Mouse (Mus musculus): Measurements from ENCODE around the gene Rabgap1l. TPM values are rescaled to one million over a fixed set of nuclear protein-coding genes. Genes with fewer than 3 reads are reported as not detected.

The Rabgap1l gene
- total and polyA plus RNA-seq, 3 experiments, result 19.0 to 68.4 (median 67.6) TPM

DNA sequence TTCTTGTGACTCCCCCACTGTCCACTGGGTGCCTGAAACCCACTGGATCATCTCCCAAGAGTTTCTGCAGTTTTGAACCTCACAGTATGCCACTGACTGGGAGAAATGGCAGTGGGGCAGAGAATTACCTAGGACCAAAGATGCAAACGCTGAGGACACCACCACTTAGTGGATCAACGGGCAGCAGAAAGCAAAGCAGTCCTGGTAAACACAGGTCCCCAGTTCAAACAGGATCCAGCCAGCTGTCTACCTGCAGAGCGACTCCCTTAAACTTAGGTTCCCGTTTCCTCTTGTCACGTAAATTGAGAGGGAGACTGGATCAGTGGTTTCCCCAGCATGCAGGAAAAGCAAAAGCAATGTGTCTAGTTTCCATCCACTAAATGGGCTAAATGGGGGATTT, 483.1 kb downstream of the Rabgap1l start:
- no peak overlapping the region for H3K27ac ChIP-seq
- intact Hi-C loops (cut with DNase I), result no loop called here
- H3K36me3 ChIP-seq (ENCODE audit: control insufficient read depth, insufficient read depth, low read length), result no peaks in the 10 kb centered on the region
- no peaks in the 10 kb centered on the region; the same call in 1 of the 2 replicates for H3K79me2 ChIP-seq (replicated peaks; ENCODE audit: control insufficient read depth, insufficient read depth, low read length)
- H3K9ac ChIP-seq (ENCODE audit: low read depth, low read length), result no peak overlapping the region
- 69% methylated on average over 5 of the region's 5 CpGs for WGBS
- TF ChIP-seq EP300 (IDR thresholded peaks at IDR 0.05; ENCODE audit: insufficient read depth, low read depth, low read length), result no peak
- no peak for TF ChIP-seq POLR2A (IDR thresholded peaks at IDR 0.05; ENCODE audit: insufficient read depth, low read depth, low read length)
- no peak for DNase-seq
- no peak overlapping the region for H3K4me3 ChIP-seq
- H3K27me3 ChIP-seq (ENCODE audit: control insufficient read depth, insufficient read depth, low read length), result no peaks in the 10 kb centered on the region
- H3K4me1 ChIP-seq (ENCODE audit: control insufficient read depth, insufficient read depth, low read length), result no peaks in the 10 kb centered on the region

DNA sequence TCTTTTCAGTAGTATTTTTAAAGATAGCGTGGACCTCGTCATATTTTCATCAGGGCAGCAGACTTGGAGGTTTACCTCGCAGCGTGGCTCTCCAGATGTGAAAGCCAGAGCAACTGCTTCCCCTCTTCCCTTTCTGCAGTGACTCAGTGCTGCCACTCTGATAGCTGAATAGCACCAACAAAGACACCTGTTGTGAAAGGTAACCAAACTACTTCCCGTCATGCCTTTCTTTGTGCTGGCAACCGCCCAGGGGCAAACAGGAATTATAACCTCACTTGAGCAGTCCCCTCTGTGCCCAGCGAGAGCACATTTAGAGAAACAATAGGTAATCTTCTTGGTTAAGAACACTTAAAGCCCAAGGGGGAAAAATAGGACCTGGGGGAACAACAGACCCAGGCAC, 484.0 kb downstream of the Rabgap1l start:
- H3K4me3 ChIP-seq, result no peak overlapping the region
- intact Hi-C loops (cut with DNase I), result no loop called here
- WGBS, result 39% methylated on average over 7 of the region's 7 CpGs

DNA sequence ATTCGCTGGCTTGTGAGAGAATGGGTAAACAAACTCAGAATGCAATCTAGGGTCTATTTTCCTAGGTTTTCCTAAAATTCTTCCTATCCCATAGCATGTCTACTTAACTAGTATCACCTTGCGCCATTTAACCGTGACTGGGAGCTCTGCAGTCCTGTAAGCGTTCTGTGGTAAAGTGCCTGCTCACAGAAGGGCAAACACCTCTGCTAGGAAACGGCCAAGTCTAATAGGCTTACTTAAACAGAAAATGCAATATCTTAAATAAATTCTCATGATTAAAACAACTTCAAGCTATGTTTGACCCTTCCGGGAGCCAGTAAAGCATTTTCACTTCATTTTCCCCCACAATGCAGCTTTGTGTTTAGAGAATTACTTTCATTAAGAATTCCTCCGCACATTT, 484.5 kb downstream of the Rabgap1l start:
- H3K27ac ChIP-seq, result no peak overlapping the region
- TF ChIP-seq POLR2A (IDR thresholded peaks at IDR 0.05; ENCODE audit: insufficient read depth, low read depth, low read length) (no peak), EP300 (IDR thresholded peaks at IDR 0.05; ENCODE audit: insufficient read depth, low read depth, low read length) (no peak), CTCF (IDR thresholded peaks at IDR 0.05) (no peak)
- intact Hi-C loops (cut with DNase I), result no loop called here
- H3K79me2 ChIP-seq (replicated peaks; ENCODE audit: control insufficient read depth, insufficient read depth, low read length), result no peaks in the 10 kb centered on the region; the same call in 1 of the 2 replicates
- WGBS, result 80% methylated on average over 7 of the region's 7 CpGs
- H3K27me3 ChIP-seq (ENCODE audit: control insufficient read depth, insufficient read depth, low read length), result no peaks in the 10 kb centered on the region
- no peak overlapping the region for H3K9ac ChIP-seq (ENCODE audit: low read depth, low read length)
- no peaks in the 10 kb centered on the region for H3K4me1 ChIP-seq (ENCODE audit: control insufficient read depth, insufficient read depth, low read length)
- H3K36me3 ChIP-seq (ENCODE audit: control insufficient read depth, insufficient read depth, low read length), result no peaks in the 10 kb centered on the region
- no peak overlapping the region for H3K4me3 ChIP-seq
- DNase-seq, result no peak

More for the DNA sequence above, 484.0 kb downstream of the Rabgap1l start:
- no peak overlapping the region for H3K27ac ChIP-seq
- no peaks in the 10 kb centered on the region for H3K27me3 ChIP-seq (ENCODE audit: control insufficient read depth, insufficient read depth, low read length)
- TF ChIP-seq POLR2A (IDR thresholded peaks at IDR 0.05; ENCODE audit: insufficient read depth, low read depth, low read length), result no peak
- H3K9ac ChIP-seq (ENCODE audit: low read depth, low read length), result no peak overlapping the region
- no peaks in the 10 kb centered on the region; the same call in 1 of the 2 replicates for H3K79me2 ChIP-seq (replicated peaks; ENCODE audit: control insufficient read depth, insufficient read depth, low read length)
- peak in 1 of 2 experiments; percentile 49 for DNase-seq
- no peaks in the 10 kb centered on the region for H3K4me1 ChIP-seq (ENCODE audit: control insufficient read depth, insufficient read depth, low read length)
- no peaks in the 10 kb centered on the region for H3K36me3 ChIP-seq (ENCODE audit: control insufficient read depth, insufficient read depth, low read length)

DNA sequence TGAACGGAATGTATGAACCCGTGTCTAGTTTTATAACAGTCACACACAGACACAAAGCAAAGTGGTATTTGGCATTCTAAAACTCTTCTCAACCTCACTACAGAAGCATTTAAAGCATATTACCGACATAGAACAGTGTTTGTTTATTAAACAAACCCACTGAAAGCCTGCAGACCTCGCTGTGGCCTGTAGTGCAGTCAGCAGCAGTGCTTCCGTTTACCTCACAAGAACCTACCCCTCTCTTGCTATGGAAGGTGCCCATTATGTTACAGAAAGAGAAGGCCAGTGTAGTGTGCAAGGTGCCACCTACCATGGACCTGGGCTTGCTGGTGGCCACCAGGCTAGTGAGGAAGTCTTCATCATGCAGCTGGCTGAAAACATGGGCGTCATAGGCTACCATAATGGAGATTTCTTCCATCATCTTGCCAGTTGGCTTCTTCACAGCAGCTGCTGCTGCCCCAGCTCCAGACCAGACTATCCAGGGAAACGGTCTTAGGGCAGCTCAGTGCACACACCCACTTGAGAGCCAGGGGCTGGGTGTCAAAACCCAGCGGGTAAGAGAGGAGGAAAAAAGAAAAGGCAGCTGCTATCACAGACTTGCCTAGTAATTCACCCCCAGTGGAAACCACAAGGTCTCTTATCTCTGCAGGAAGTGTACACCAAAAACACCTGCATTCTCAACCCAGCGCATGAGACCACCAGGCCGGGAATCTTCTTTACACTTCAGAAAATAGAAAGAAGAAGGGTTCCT, 486.0 kb downstream of the Rabgap1l start:
- Histone ChIP-seq H3K27ac (no peak overlapping the region), H3K4me3 (no peak overlapping the region), H3K36me3 (ENCODE audit: control insufficient read depth, insufficient read depth, low read length) (no peaks in the 10 kb centered on the region), H3K4me1 (ENCODE audit: control insufficient read depth, insufficient read depth, low read length) (no peaks in the 10 kb centered on the region), H3K27me3 (ENCODE audit: control insufficient read depth, insufficient read depth, low read length) (no peaks in the 10 kb centered on the region), H3K9ac (ENCODE audit: low read depth, low read length) (no peak overlapping the region), H3K79me2 (replicated peaks; ENCODE audit: control insufficient read depth, insufficient read depth, low read length) (no peaks in the 10 kb centered on the region)
- 66% methylated on average over 10 of the region's 10 CpGs for WGBS
- TF ChIP-seq POLR2A (IDR thresholded peaks at IDR 0.05; ENCODE audit: insufficient read depth, low read depth, low read length), result no peak
- TF ChIP-seq CTCF (IDR thresholded peaks at IDR 0.05), result no peak
- TF ChIP-seq EP300 (IDR thresholded peaks at IDR 0.05; ENCODE audit: insufficient read depth, low read depth, low read length), result no peak
- peak in 1 of 2 experiments; percentile 7 for DNase-seq
- intact Hi-C loops (cut with DNase I), result no loop called here

DNA sequence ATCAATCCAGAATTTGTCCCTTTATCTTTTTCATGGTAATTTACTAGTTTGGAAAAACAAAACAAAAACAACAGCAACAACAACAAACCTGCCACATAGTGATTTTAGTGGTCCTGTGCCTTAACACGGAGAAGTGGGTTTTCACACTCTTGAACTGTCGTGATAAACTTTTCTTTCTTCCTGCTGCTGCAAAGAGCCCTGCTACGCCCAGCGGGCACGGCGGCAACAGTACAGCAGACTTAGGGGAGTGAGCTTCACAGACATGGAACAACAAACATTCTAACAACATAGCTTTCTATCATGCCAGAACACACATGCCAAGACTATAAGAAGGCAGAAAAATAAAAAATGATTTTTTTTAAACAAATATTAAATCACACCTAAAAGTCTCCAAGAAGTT, 486.7 kb downstream of the Rabgap1l start:
- DNase-seq, result no peak
- Histone ChIP-seq H3K4me3 (no peak overlapping the region), H3K9ac (ENCODE audit: low read depth, low read length) (no peak overlapping the region), H3K79me2 (replicated peaks; ENCODE audit: control insufficient read depth, insufficient read depth, low read length) (no peaks in the 10 kb centered on the region), H3K36me3 (ENCODE audit: control insufficient read depth, insufficient read depth, low read length) (no peaks in the 10 kb centered on the region), H3K27me3 (ENCODE audit: control insufficient read depth, insufficient read depth, low read length) (no peaks in the 10 kb centered on the region), H3K27ac (no peak overlapping the region), H3K4me1 (ENCODE audit: control insufficient read depth, insufficient read depth, low read length) (no peaks in the 10 kb centered on the region)
- 65% methylated on average over 6 of the region's 6 CpGs for WGBS
- TF ChIP-seq POLR2A (IDR thresholded peaks at IDR 0.05; ENCODE audit: insufficient read depth, low read depth, low read length), result no peak
- TF ChIP-seq CTCF (IDR thresholded peaks at IDR 0.05), result no peak
- TF ChIP-seq EP300 (IDR thresholded peaks at IDR 0.05; ENCODE audit: insufficient read depth, low read depth, low read length), result no peak
- intact Hi-C loops (cut with DNase I), result no loop called here

DNA sequence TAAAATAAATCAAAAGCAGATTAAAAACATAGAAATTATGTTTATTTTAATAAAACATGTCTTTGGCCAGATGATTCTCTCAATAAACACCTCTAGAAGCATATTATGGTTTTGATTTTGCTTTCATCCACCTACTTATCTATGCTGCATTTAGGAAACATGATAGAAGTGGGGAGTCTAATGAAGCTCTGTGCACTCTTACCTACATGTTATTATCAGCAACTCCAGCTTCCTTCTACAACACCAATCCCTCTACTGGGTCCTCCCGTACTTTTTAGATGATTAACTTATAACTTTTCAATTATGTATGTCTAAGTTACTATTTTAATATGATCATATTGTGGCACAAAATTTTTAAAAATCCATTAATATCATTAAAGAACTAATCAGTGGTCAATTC, 487.2 kb downstream of the Rabgap1l start:
- TF ChIP-seq EP300 (IDR thresholded peaks at IDR 0.05; ENCODE audit: insufficient read depth, low read depth, low read length) (no peak), POLR2A (IDR thresholded peaks at IDR 0.05; ENCODE audit: insufficient read depth, low read depth, low read length) (no peak), CTCF (IDR thresholded peaks at IDR 0.05) (no peak)
- Histone ChIP-seq H3K4me3 (no peak overlapping the region), H3K79me2 (replicated peaks; ENCODE audit: control insufficient read depth, insufficient read depth, low read length) (no peaks in the 10 kb centered on the region), H3K27me3 (ENCODE audit: control insufficient read depth, insufficient read depth, low read length) (no peaks in the 10 kb centered on the region), H3K9ac (ENCODE audit: low read depth, low read length) (no peak overlapping the region), H3K36me3 (ENCODE audit: control insufficient read depth, insufficient read depth, low read length) (peaks cover 2% of the 10 kb centered on the region; the same call in 1 of the 2 replicates), H3K4me1 (ENCODE audit: control insufficient read depth, insufficient read depth, low read length) (no peaks in the 10 kb centered on the region), H3K27ac (no peak overlapping the region)
- 77% methylated on average over 1 of the region's 1 CpGs for WGBS
- no peak for DNase-seq
- intact Hi-C loops (cut with DNase I), result no loop called here
